Mouse (Mus musculus) heart, postnatal 4 days (tissue): ENCODE measurements at regions not wholly inside any gene's neighbourhood (a gene's known extent, or its start where the extent isn't known, plus 50 kb on each side); places are given as distances from the start of the nearest gene placed in this dataset.

ENCODE experiments used
- DNase-seq: peaks from one replicate; pipeline ENCODE4 v3.0.0; 2021

DNA sequence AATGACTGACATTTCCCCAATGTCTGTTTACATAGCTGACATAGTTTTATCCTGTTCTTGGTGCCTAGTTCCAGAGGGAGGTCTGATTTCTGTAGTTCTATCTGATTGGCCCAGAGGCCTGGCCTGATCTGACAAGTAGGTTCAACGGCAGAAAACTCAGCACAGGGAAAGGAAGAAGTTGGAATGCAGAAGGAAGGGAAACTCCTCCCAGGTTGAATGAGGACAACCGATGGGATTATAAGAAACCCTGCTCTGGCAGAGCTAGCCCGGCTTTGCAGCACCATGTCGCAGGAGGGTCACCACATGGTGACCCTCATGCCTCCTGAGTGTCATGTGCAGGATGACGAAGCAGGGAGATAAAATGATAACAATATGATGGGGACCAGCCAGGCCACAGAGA is 89.8 kb upstream of the Gsc start:
- DNase-seq: no peak

DNA sequence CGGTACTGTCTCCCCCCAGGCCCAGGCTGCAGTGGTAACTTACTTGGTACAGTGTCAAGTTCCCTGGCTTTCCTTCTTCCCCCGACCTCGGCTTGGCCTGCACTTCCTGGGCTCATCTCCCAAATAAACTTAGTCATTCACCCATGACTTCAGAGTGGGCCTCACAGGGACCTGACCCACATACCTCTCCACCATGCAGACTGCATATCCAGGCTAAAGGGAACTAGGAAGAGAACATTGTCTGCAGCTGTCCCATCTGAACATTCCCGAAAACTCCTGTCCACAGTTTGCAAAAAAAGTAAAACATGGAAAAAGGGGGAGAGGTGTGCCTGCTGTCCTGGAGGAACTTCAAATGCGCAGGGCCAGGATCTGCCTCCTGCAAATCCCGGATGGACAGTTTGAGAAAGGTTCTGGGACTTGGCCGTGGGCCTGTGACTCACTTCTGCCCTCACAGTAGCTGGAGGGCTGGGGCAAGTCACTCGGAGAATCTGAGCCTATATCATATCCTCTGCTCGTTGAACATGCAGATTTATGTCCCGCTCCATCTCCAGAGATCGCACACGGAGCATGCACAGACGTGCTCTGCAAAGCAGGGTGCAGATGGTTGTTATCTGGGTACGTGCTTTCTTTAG is 87.9 kb upstream of the Gsc start:
- peak; percentile 17 for DNase-seq

DNA sequence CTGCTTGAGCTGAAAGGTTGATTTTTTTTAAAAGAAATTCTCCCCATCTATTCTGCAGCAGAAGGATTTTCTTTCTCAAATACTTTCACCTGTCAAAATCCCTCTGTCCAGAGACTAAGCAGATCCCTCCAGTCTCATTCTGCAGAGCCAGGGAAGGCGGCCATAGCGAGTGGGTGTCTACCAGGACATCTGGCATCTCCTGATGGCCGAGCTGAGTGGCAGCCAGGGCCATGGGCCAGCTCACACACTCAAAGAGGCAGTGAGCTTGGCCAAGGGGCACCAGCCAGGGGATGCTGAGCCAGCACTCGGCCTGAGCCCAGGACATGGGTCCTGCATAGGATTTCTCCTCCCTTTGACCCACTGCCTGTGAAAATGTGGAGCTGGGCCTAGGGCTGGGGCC is 84.6 kb upstream of the Gsc start:
- peak; percentile 67 for DNase-seq

DNA sequence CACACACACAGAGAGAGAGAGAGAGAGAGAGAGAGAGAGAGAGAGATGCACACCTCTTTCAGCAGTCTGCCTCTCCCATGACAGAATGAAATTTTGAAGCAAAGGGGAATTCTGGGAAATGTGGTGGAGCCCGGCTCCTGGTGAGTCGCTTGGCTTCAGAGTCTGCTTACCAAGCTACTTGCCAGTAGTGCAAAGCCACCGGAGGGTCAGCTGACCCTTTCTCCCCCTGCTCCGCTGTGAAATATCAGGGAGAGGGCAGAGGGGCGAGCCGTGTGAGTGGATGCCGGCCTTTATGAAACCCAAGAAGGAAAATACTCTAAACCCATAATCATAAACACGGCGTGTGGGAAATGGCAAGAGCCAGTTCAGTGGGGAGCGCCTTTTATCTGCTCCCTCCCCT is 84.2 kb upstream of the Gsc start:
- DNase-seq: no peak

- no peak for DNase-seq
Observed at GRCm38 (mm10) chr12:104548586-104548985, 75.5 kb upstream of the Gsc start.

- no peak for DNase-seq
Observed at GRCm38 (mm10) chr12:104547561-104547960, 74.4 kb upstream of the Gsc start.

DNA sequence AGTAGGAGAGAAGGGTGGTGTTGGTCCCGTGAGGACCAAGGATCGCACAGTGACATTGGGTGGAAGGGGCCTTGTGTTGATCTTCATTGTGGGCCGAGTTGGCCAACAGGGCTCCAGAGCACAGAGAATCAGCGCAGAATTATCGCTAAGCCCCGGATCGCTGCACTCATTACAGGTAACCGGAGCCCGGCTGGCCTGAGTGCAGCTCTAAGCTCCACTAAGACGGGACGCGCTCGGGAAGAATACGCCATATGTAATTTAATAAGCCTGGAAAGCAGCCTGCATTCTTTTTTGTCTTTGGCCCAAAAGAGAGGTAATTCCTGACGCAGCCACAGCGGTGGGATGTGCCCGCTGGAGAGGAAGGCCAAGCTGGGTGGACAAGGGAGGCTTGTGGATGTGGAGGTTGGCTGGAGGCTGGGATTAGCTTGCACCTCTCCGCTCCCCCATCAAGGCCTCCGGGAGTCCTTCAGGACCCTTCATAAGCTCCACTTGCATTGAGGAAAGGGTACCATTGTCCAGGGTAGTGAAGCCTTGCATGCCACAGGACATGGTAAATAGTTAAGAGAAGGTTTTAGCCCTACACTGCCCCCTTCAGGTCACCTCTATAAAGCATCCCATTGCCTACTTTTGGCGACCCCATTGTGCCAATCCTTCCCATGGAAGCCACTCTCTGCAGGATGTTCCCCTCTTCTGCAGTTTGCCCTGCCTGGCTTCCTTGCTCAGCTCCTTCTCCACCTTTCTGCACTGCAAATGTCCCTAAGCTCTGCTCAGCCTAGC is 73.1 kb upstream of the Gsc start:
- no peak for DNase-seq

GRCm38 (mm10) chr12:104539911-104540310 is 66.8 kb upstream of the Gsc start:
- no peak for DNase-seq

DNA sequence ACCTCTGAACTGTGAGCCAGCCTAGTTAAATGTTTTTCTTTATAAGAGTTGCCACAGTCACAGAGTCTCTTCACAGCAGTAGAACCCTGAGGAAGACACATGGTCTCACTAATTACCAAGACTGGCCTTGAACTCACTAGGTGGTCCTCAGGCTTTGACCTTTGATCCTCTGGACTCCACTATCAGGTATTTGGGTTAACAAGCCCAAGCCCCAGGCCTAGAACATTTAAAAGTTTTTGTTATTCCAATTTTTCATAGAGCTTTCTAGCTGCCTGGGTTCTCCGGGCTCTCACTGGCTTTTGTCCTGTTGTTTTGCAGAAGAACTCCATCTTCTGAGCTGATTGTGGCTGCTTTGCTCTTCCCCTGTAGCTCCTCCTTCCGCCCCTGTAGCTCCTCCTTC is 65.3 kb upstream of the Gsc start:
- no peak for DNase-seq

- DNase-seq: no peak
Observed at GRCm38 (mm10) chr12:104531512-104532447, 58.6 kb upstream of the Gsc start.

GRCm38 (mm10) chr12:104530586-104530985 is 57.5 kb upstream of the Gsc start:
- DNase-seq: no peak
